Mouse (Mus musculus): Measurements from ENCODE around the gene Plgrkt. TPM values are rescaled to one million over a fixed set of nuclear protein-coding genes. Genes with fewer than 3 reads are reported as not detected.

The Plgrkt gene
- polyA plus RNA-seq, 1 experiment from 2014 or later = 68.4 TPM

Other genes with a start within 250 kb of the Plgrkt start
- 12.4 and 15.0 TPM in 2 replicates for gene Jak2, start 115.6 kb downstream of the Plgrkt start, polyA plus RNA-seq (2014; fragmentation: Nextera tagmentation; extraction: Ambion mirVana)
- 7.9 and 8.6 TPM in 2 replicates for gene Insl6, start 42.0 kb downstream of the Plgrkt start, polyA plus RNA-seq (2014; fragmentation: Nextera tagmentation; extraction: Ambion mirVana)
- 0.32 and 0.67 TPM in 2 replicates for gene Rln1, start 32.7 kb downstream of the Plgrkt start, polyA plus RNA-seq (2014; fragmentation: Nextera tagmentation; extraction: Ambion mirVana)
- gene Cd274, start 65 bp upstream of the Plgrkt start, polyA plus RNA-seq (2014; fragmentation: Nextera tagmentation; extraction: Ambion mirVana) = 0.38 and 0.39 TPM in 2 replicates
- gene Pdcd1lg2, start 43.5 kb upstream of the Plgrkt start, polyA plus RNA-seq (2014; fragmentation: Nextera tagmentation; extraction: Ambion mirVana) = not detected in 2 replicates
- gene Ric1, start 154.9 kb upstream of the Plgrkt start, polyA plus RNA-seq (2014; fragmentation: Nextera tagmentation; extraction: Ambion mirVana) = 15.3 and 18.4 TPM in 2 replicates